Mouse (Mus musculus) stomach, postnatal 0 days (tissue): ENCODE measurements at regions not wholly inside any gene's neighbourhood (a gene's known extent, or its start where the extent isn't known, plus 50 kb on each side); places are given as distances from the start of the nearest gene placed in this dataset.

Source experiments
- ATAC-seq: fragments of 200-750 bp; cut with Nextera tagmentation; 2 replicates; pipeline ENCODE4 v1.8.0; 2017; ENCODE audit not compliant: low FRiP score, low TSS enrichment
- DNase-seq: peaks from one replicate; pipeline ENCODE4 v3.0.0-alpha.2; 2016; ENCODE audit warnings: low spot score
- H3K27ac ChIP-seq: fragments of 300-500 bp; sonication (generic); replicated peaks from 2 replicates; pipeline ENCODE4 v1.5.1; 2014; ENCODE audit warnings: mild to moderate bottlenecking, control low read depth
- H3K27me3 ChIP-seq: fragments of 300-500 bp; sonication (generic); 2 replicates; pipeline ENCODE4 v1.6.1; 2014; ENCODE audit warnings: low read length; ENCODE audit not compliant: control insufficient read depth, insufficient read depth
- H3K36me3 ChIP-seq: fragments of 300-500 bp; sonication (generic); 2 replicates; pipeline ENCODE4 v1.6.1; 2014; ENCODE audit warnings: low read length, mixed read lengths; ENCODE audit not compliant: control insufficient read depth, insufficient read depth
- H3K4me1 ChIP-seq: fragments of 300-500 bp; sonication (generic); replicated peaks from 2 replicates; pipeline ENCODE4 v1.6.1; 2014; ENCODE audit warnings: antibody characterized with exemption; ENCODE audit not compliant: control insufficient read depth, insufficient read depth
- H3K4me2 ChIP-seq: fragments of 300-500 bp; sonication (generic); replicated peaks from 2 replicates; pipeline ENCODE4 v1.6.1; 2014; ENCODE audit warnings: low read depth, mild to moderate bottlenecking, control low read depth, moderate library complexity
- H3K4me3 ChIP-seq: fragments of 300-500 bp; sonication (generic); 2 replicates; pipeline ENCODE4 v1.5.1; 2014; ENCODE audit warnings: low read depth, low read length, control low read depth
- H3K9ac ChIP-seq: fragments of 300-500 bp; sonication (generic); 2 replicates; pipeline ENCODE4 v1.6.1; 2014; ENCODE audit warnings: mild to moderate bottlenecking, low read length, control low read depth, mixed read lengths
- H3K9me3 ChIP-seq: fragments of 300-500 bp; sonication (generic); 2 replicates; pipeline ENCODE4 v1.6.1; 2016; ENCODE audit warnings: low read length; ENCODE audit not compliant: control insufficient read depth
- CTCF ChIP-seq: IDR thresholded peaks from 2 replicates; pipeline ENCODE4 v1.5.1; 2016; ENCODE audit warnings: antibody characterized with exemption, low read depth, mild to moderate bottlenecking, moderate library complexity
- EP300 ChIP-seq: optimal IDR thresholded peaks from 2 replicates; pipeline ENCODE3; 2016; ENCODE audit warnings: antibody characterized with exemption
- WGBS: fragments of 180-500 bp; shearing (Covaris S2); extraction: QIAGEN DNeasy Blood & Tissue Kit; methylation state at CpG from one replicate; pipeline ENCODE4 v1.1.7; 2014; 5-methylcytosine and 5-hydroxymethylcytosine counted together

DNA sequence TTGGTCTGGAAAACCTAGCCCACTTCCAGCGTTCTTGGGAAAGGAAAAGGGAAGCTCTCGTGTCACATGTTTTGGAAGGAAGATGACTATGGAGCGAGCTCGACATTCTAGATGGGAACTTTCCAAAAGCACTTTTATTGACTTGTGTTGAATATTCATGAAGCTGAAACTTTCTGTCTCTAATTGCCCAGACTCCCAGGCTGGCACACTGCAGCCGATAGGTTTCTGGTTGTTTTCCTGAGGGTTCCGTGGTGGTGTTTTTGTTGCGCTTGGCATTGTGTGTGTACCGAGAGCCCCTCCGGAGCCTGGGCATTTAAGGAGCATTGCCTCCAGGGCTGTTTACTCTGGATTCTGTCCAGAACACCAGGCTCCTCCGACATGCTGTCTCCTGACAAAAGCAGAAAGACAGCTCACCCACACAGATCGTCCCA is 168.6 kb upstream of the Ankrd55 start:
- Histone ChIP-seq H3K4me1 (peaks cover 10% of the 10 kb centered on the region; the same call in 1 of the 2 replicates), H3K4me2 (no peak overlapping the region), H3K27me3 (no peaks in the 10 kb centered on the region), H3K9ac (no peak overlapping the region), H3K4me3 (no peak overlapping the region), H3K27ac (no peak overlapping the region), H3K36me3 (no peaks in the 10 kb centered on the region), H3K9me3 (no peaks in the 10 kb centered on the region)
- no peak for TF ChIP-seq CTCF
- TF ChIP-seq EP300, result no peak
- no peak for DNase-seq
- ATAC-seq, result no peak
- WGBS, result 44% methylated on average over 11 of the region's 11 CpGs

GRCm38 (mm10) chr13:112120346-112120745 is 167.9 kb upstream of the Ankrd55 start:
- Histone ChIP-seq H3K9me3 (no peaks in the 10 kb centered on the region), H3K4me2 (no peak overlapping the region), H3K4me1 (peaks cover 10% of the 10 kb centered on the region; the same call in 1 of the 2 replicates), H3K27ac (no peak overlapping the region), H3K36me3 (no peaks in the 10 kb centered on the region), H3K9ac (no peak overlapping the region), H3K4me3 (no peak overlapping the region), H3K27me3 (no peaks in the 10 kb centered on the region)
- ATAC-seq (no peak), DNase-seq (no peak)
- 71% methylated on average over 4 of the region's 4 CpGs for WGBS
- TF ChIP-seq EP300 (no peak), CTCF (no peak)

DNA sequence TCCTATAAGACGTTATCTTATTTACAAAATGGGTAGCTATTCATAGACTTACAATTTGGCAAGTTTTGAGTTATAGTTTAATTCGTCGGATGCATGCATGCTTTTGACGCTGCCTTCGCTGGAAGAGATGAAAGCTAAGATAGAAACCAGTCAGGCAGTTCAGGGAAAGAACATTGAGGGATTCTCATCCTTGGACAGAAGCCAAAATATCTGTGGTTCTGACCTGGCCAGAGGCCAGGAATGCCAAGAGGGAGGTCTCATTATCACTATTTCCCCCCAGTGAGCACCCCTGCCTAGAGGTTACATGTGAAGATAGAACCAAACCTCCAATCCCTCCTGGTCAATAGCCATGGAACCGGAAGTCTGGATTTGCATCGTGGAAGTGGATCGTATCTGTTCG is 167.1 kb upstream of the Ankrd55 start:
- DNase-seq (no peak), ATAC-seq (no peak)
- Histone ChIP-seq H3K27ac (no peak overlapping the region), H3K9me3 (no peaks in the 10 kb centered on the region), H3K4me1 (peaks cover 8% of the 10 kb centered on the region; the same call in 1 of the 2 replicates), H3K9ac (no peak overlapping the region), H3K36me3 (no peaks in the 10 kb centered on the region), H3K27me3 (no peaks in the 10 kb centered on the region), H3K4me2 (no peak overlapping the region), H3K4me3 (no peak overlapping the region)
- TF ChIP-seq EP300, result no peak
- no peak for TF ChIP-seq CTCF
- 71% methylated on average over 9 of the region's 9 CpGs for WGBS

DNA sequence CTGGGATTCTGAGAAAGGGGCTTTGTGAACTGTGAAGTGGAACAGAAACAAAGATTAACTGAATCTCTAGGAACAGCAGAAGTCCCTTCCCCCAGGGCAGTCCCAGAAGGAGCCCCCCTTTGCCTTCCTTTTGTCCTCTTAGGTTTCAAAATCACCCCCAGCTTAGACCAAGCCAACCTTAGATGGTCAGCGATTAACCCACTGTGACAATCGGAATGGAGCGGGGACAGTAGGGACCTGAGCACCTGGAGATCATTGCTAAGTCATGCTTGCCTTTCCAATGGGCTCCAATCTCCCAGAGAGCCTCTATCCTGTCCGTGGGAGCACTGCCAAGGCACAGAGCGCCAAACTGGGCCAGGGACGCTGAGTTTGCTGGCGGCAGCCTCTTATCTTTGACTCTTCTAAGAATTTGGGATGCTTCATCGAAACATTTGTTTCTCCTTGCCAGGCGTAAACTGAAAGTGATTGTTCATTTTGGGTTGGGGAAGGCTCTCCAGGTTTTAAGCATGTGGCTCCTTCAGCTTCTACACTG is 165.3 kb upstream of the Ankrd55 start:
- no peak overlapping the region for H3K27ac ChIP-seq
- no peak for TF ChIP-seq CTCF
- no peak for TF ChIP-seq EP300
- ATAC-seq (no peak), DNase-seq (no peak)
- H3K27me3 ChIP-seq, result no peaks in the 10 kb centered on the region
- H3K4me1 ChIP-seq, result peaks cover 7% of the 10 kb centered on the region; the same call in 1 of the 2 replicates
- no peaks in the 10 kb centered on the region for H3K9me3 ChIP-seq
- H3K4me2 ChIP-seq, result no peak overlapping the region
- H3K36me3 ChIP-seq, result no peaks in the 10 kb centered on the region
- no peak overlapping the region for H3K9ac ChIP-seq
- no peak overlapping the region for H3K4me3 ChIP-seq
- 78% methylated on average over 9 of the region's 9 CpGs for WGBS

- Histone ChIP-seq H3K9me3 (no peaks in the 10 kb centered on the region), H3K36me3 (no peaks in the 10 kb centered on the region), H3K4me3 (no peak overlapping the region), H3K4me2 (no peak overlapping the region), H3K27me3 (no peaks in the 10 kb centered on the region), H3K4me1 (no peaks in the 10 kb centered on the region), H3K9ac (no peak overlapping the region), H3K27ac (no peak overlapping the region)
- no peak for ATAC-seq
- TF ChIP-seq EP300, result no peak
- no peak for TF ChIP-seq CTCF
- no peak for DNase-seq
- WGBS, result 65% methylated on average over 14 of the region's 14 CpGs
Measured at GRCm38 (mm10) chr13:112125769-112126469, 162.3 kb upstream of the Ankrd55 start.

GRCm38 (mm10) chr13:112130220-112130619 is 158.0 kb upstream of the Ankrd55 start:
- Histone ChIP-seq H3K4me1 (no peaks in the 10 kb centered on the region), H3K4me3 (no peak overlapping the region), H3K36me3 (no peaks in the 10 kb centered on the region), H3K27me3 (no peaks in the 10 kb centered on the region), H3K9ac (no peak overlapping the region), H3K27ac (no peak overlapping the region), H3K4me2 (no peak overlapping the region), H3K9me3 (no peaks in the 10 kb centered on the region)
- WGBS, result 56% methylated on average over 4 of the region's 4 CpGs
- ATAC-seq (no peak), DNase-seq (no peak)
- TF ChIP-seq EP300 (no peak), CTCF (no peak)
